10 mouse cellular contexts compared by ENCODE assay signal in the genomic region with DNA sequence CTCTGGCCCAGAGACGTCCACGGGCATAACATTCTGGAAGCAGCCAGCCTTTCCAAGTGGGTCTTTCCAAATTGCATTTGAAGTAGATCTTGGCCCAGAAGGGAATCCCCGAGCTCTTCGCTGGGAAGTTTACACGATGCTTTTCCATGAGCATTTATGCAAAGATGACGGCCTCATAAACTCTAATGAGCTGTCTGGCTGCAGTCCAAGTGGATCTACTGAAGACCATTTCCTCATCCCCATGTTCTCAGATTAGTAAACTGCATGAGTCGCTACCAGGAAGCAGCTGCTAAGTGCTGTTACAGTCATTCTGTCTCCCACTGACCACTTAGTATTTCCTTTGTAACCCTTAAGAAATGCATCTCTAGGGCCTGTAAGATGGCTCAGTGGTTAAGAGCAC. TPM values are rescaled to one million over a fixed set of nuclear protein-coding genes. Genes with fewer than 3 reads are reported as not detected.
A peak's percentile ranks its signal among the peaks of the same experiment; 100 is the strongest.
DNase-seq lines count a peak whose midpoint lies in the region; ATAC-seq and TF ChIP-seq lines count a peak whose summit lies in the region.
"Had no signal": no experiment of that assay in that cellular context is flagged by ENCODE, and none has a peak within 500 bp of the region (broad histone marks: within the 10 kb centered on the region; RNA-seq: fewer than 3 reads in every experiment).

No protein-coding gene starts in this region.

- no peaks in the 10 kb centered on the region for H3K27me3 ChIP-seq in forebrain, embryonic 15.5 days
- no peaks in the 10 kb centered on the region for H3K27me3 ChIP-seq in forebrain, embryonic 14.5 days (replicated peaks; ENCODE audit: control insufficient read depth, insufficient read depth, low read length)
- H3K27me3 ChIP-seq in lung, embryonic 15.5 days: no peaks in the 10 kb centered on the region
- no peaks in the 10 kb centered on the region for H3K27me3 ChIP-seq in intestine, embryonic 15.5 days (replicated peaks)
- H3K27me3 ChIP-seq in stomach, embryonic 15.5 days (replicated peaks): no peaks in the 10 kb centered on the region; the same call in 1 of the 2 replicates

- 63% methylated on average over 7 of the region's 7 CpGs for WGBS in forebrain, embryonic 15.5 days
- WGBS in forebrain, embryonic 14.5 days: 77% methylated on average over 7 of the region's 7 CpGs
- 27% methylated on average over 7 of the region's 7 CpGs for WGBS in lung, embryonic 15.5 days
- WGBS in lung, adult 2 months: 12% methylated on average over 7 of the region's 7 CpGs
- 26% methylated on average over 7 of the region's 7 CpGs for WGBS in intestine, embryonic 15.5 days
- 43% methylated on average over 7 of the region's 7 CpGs for WGBS in stomach, embryonic 15.5 days

- peaks cover 13% of the 10 kb centered on the region for H3K4me1 ChIP-seq in forebrain, embryonic 15.5 days
- H3K4me1 ChIP-seq in forebrain, embryonic 14.5 days (ENCODE audit: control insufficient read depth, insufficient read depth, low read length): peaks cover 2% of the 10 kb centered on the region; the same call in 1 of the 2 replicates
- H3K4me1 ChIP-seq in lung, embryonic 15.5 days: peaks cover 38% of the 10 kb centered on the region
- peaks cover 4% of the 10 kb centered on the region; the same call in 1 of the 2 replicates for H3K4me1 ChIP-seq in lung, adult 2 months (ENCODE audit: control insufficient read depth, insufficient read depth, low read length)
- H3K4me1 ChIP-seq in intestine, embryonic 15.5 days (replicated peaks): peaks cover 37% of the 10 kb centered on the region
- peaks cover 28% of the 10 kb centered on the region for H3K4me1 ChIP-seq in stomach, embryonic 15.5 days

- no peak for TF ChIP-seq POLR2A in lung, adult 2 months (IDR thresholded peaks at IDR 0.05; ENCODE audit: borderline replicate concordance, extremely low read depth, low read depth, low read length)

- H3K36me3 ChIP-seq in forebrain, embryonic 15.5 days: no peaks in the 10 kb centered on the region
- no peaks in the 10 kb centered on the region for H3K36me3 ChIP-seq in forebrain, embryonic 14.5 days (ENCODE audit: control insufficient read depth, insufficient read depth, low read length)
- no peaks in the 10 kb centered on the region for H3K36me3 ChIP-seq in lung, embryonic 15.5 days
- no peaks in the 10 kb centered on the region for H3K36me3 ChIP-seq in intestine, embryonic 15.5 days
- no peaks in the 10 kb centered on the region for H3K36me3 ChIP-seq in stomach, embryonic 15.5 days

- H3K9me3 ChIP-seq in forebrain, embryonic 15.5 days: no peaks in the 10 kb centered on the region
- H3K9me3 ChIP-seq in forebrain, embryonic 14.5 days (replicated peaks; ENCODE audit: control insufficient read depth, low read length): no peaks in the 10 kb centered on the region
- no peaks in the 10 kb centered on the region for H3K9me3 ChIP-seq in lung, embryonic 15.5 days
- no peaks in the 10 kb centered on the region for H3K9me3 ChIP-seq in intestine, embryonic 15.5 days
- no peaks in the 10 kb centered on the region for H3K9me3 ChIP-seq in stomach, embryonic 15.5 days

- ATAC-seq in forebrain, embryonic 15.5 days (replicated peaks): no peak
- ATAC-seq in forebrain, embryonic 14.5 days: no peak
- peak; percentile 52; the same call in 1 of the 2 replicates for ATAC-seq in lung, embryonic 15.5 days (ENCODE audit: borderline replicate concordance, extremely low read depth, low FRiP score, low TSS enrichment)
- peak; percentile 29; the same call in 1 of the 2 replicates for ATAC-seq in intestine, embryonic 15.5 days
- ATAC-seq in stomach, embryonic 15.5 days (ENCODE audit: insufficient read depth, low FRiP score, low read depth): no peak; the same call in 1 of the 2 replicates

- no peak for DNase-seq in forebrain, embryonic 14.5 days (ENCODE audit: low spot score)
- DNase-seq in lung, adult 2 months: no peak
- DNase-seq in natural killer cell, adult 2 months (ENCODE audit: low spot score in 2 of 2): no peak
- DNase-seq in right cerebral cortex, postnatal 36 days (ENCODE audit: low spot score in 2 of 2): no peak
- DNase-seq: adrenal gland, postnatal 25 days; gastrocnemius, postnatal 25 days had no signal

- 0 out of 2 replicates have a peak overlapping the region, but pooled peaks have one; percentile 0 for H3K27ac ChIP-seq in forebrain, embryonic 15.5 days (replicated peaks)
- H3K27ac ChIP-seq in forebrain, embryonic 14.5 days (ENCODE audit: low read depth, low read length): no peak overlapping the region
- peak overlapping the region; percentile 77 for H3K27ac ChIP-seq in lung, embryonic 15.5 days
- H3K27ac ChIP-seq in intestine, embryonic 15.5 days: peak overlapping the region; percentile 72
- H3K27ac ChIP-seq in stomach, embryonic 15.5 days: peak overlapping the region; percentile 69; the same call in 1 of the 2 replicates

- H3K9ac ChIP-seq in forebrain, embryonic 15.5 days (replicated peaks): no peak overlapping the region
- no peak overlapping the region for H3K9ac ChIP-seq in forebrain, embryonic 14.5 days (ENCODE audit: low read length)
- no peak overlapping the region for H3K9ac ChIP-seq in lung, embryonic 15.5 days
- no peak overlapping the region for H3K9ac ChIP-seq in intestine, embryonic 15.5 days
- H3K9ac ChIP-seq in stomach, embryonic 15.5 days: no peak overlapping the region

- TF ChIP-seq CTCF in lung, adult 2 months (IDR thresholded peaks at IDR 0.05; ENCODE audit: insufficient read depth, low read length): no peak

- no peak overlapping the region for H3K4me3 ChIP-seq in forebrain, embryonic 15.5 days
- no peak overlapping the region for H3K4me3 ChIP-seq in forebrain, embryonic 14.5 days (ENCODE audit: low read depth, low read length)
- H3K4me3 ChIP-seq in lung, embryonic 15.5 days: no peak overlapping the region
- H3K4me3 ChIP-seq in lung, adult 2 months (replicated peaks; ENCODE audit: extremely low read depth, low read depth, low read length): no peak overlapping the region
- no peak overlapping the region for H3K4me3 ChIP-seq in intestine, embryonic 15.5 days (replicated peaks)
- H3K4me3 ChIP-seq in stomach, embryonic 15.5 days (replicated peaks): no peak overlapping the region

- no peak overlapping the region for H3K4me2 ChIP-seq in forebrain, embryonic 15.5 days (replicated peaks)
- H3K4me2 ChIP-seq in forebrain, embryonic 14.5 days (ENCODE audit: low read length): no peak overlapping the region
- no peak overlapping the region for H3K4me2 ChIP-seq in lung, embryonic 15.5 days
- 0 out of 2 replicates have a peak overlapping the region, but pooled peaks have one; percentile 7 for H3K4me2 ChIP-seq in intestine, embryonic 15.5 days (replicated peaks)
- no peak overlapping the region for H3K4me2 ChIP-seq in stomach, embryonic 15.5 days

RNA-seq across cellular contexts. Expression of a gene that starts 42.4 kb away (rescaled TPM):
- 78.2 and 78.5 TPM in 2 replicates for polyA plus RNA-seq in forebrain, embryonic 15.5 days (2015; fragmentation: Nextera tagmentation; extraction: Ambion mirVana)
- polyA plus RNA-seq in forebrain, embryonic 14.5 days (2014; fragmentation: Nextera tagmentation; extraction: Ambion mirVana): 68.2 and 74.5 TPM in 2 replicates
- polyA plus RNA-seq in lung, embryonic 15.5 days (2015; fragmentation: Nextera tagmentation; extraction: Ambion mirVana): 33.2 and 33.8 TPM in 2 replicates
- polyA plus RNA-seq in lung, adult 2 months (2012; rRNA removed): 7.3 and 7.9 TPM in 2 replicates
- polyA plus RNA-seq in intestine, embryonic 15.5 days (2015; fragmentation: Nextera tagmentation; extraction: Ambion mirVana): 53.1 and 54.8 TPM in 2 replicates
- polyA plus RNA-seq in stomach, embryonic 15.5 days (2015; fragmentation: Nextera tagmentation; extraction: Ambion mirVana): 46.7 and 49.1 TPM in 2 replicates

Comparison
In these comparisons a context has a peak if more than half of its experiments do, and no peak if none do; other contexts are left out.
1. ATAC-seq: peak in lung, embryonic 15.5 days (single experiment) and intestine, embryonic 15.5 days (single experiment); none in forebrain, embryonic 15.5 days (single experiment), forebrain, embryonic 14.5 days (single experiment) and stomach, embryonic 15.5 days (single experiment).